Mouse (Mus musculus): ENCODE measurements around the gene Mapkapk2. TPM values are rescaled to one million over a fixed set of nuclear protein-coding genes. Genes with fewer than 3 reads are reported as not detected.

The Mapkapk2 gene
- polyA plus RNA-seq, 1 experiment from 2014 or later, result 10.8 TPM

GRCm38 (mm10) chr1:131051073-131051472, 46.6 kb downstream of the Mapkapk2 start:
- H3K4me1 ChIP-seq (ENCODE audit: control insufficient read depth, low read depth, low read length), result no peaks in the 10 kb centered on the region

GRCm38 (mm10) chr1:131050617-131051016, 47.0 kb downstream of the Mapkapk2 start:
- no peak for ATAC-seq (ENCODE audit: low read depth)
- 60% methylated on average over 5 of the region's 5 CpGs for WGBS (ENCODE audit: insufficient replicate concordance)

More at GRCm38 (mm10) chr1:131051073-131051472, 46.6 kb downstream of the Mapkapk2 start:
- Histone ChIP-seq H3K4me3 (ENCODE audit: low read depth, low read length) (no peak overlapping the region), H3K9me3 (replicated peaks; ENCODE audit: control insufficient read depth, low read length) (no peaks in the 10 kb centered on the region), H3K4me2 (ENCODE audit: low read depth, low read length) (no peak overlapping the region), H3K27me3 (ENCODE audit: control insufficient read depth, insufficient read depth, low read depth, low read length) (no peaks in the 10 kb centered on the region), H3K27ac (ENCODE audit: low read length) (no peak overlapping the region), H3K9ac (ENCODE audit: low read depth, low read length) (no peak overlapping the region), H3K36me3 (ENCODE audit: control insufficient read depth, insufficient read depth) (peaks cover 12% of the 10 kb centered on the region)
- no peak for ATAC-seq (ENCODE audit: low read depth)
- 51% methylated on average over 7 of the region's 7 CpGs for WGBS (ENCODE audit: insufficient replicate concordance)

GRCm38 (mm10) chr1:131050011-131050410, 47.6 kb downstream of the Mapkapk2 start:
- Histone ChIP-seq H3K4me2 (ENCODE audit: low read depth, low read length) (no peak overlapping the region), H3K9ac (ENCODE audit: low read depth, low read length) (no peak overlapping the region), H3K4me1 (ENCODE audit: control insufficient read depth, low read depth, low read length) (no peaks in the 10 kb centered on the region), H3K27me3 (ENCODE audit: control insufficient read depth, insufficient read depth, low read depth, low read length) (no peaks in the 10 kb centered on the region), H3K36me3 (ENCODE audit: control insufficient read depth, insufficient read depth) (peaks cover 8% of the 10 kb centered on the region), H3K9me3 (replicated peaks; ENCODE audit: control insufficient read depth, low read length) (no peaks in the 10 kb centered on the region), H3K27ac (ENCODE audit: low read length) (no peak overlapping the region), H3K4me3 (ENCODE audit: low read depth, low read length) (no peak overlapping the region)
- 67% methylated on average over 5 of the region's 5 CpGs for WGBS (ENCODE audit: insufficient replicate concordance)
- ATAC-seq (ENCODE audit: low read depth), result no peak

More at GRCm38 (mm10) chr1:131050617-131051016, 47.0 kb downstream of the Mapkapk2 start:
- Histone ChIP-seq H3K9me3 (replicated peaks; ENCODE audit: control insufficient read depth, low read length) (no peaks in the 10 kb centered on the region), H3K9ac (ENCODE audit: low read depth, low read length) (no peak overlapping the region), H3K4me2 (ENCODE audit: low read depth, low read length) (no peak overlapping the region), H3K36me3 (ENCODE audit: control insufficient read depth, insufficient read depth) (peaks cover 12% of the 10 kb centered on the region), H3K4me1 (ENCODE audit: control insufficient read depth, low read depth, low read length) (no peaks in the 10 kb centered on the region), H3K27me3 (ENCODE audit: control insufficient read depth, insufficient read depth, low read depth, low read length) (no peaks in the 10 kb centered on the region), H3K27ac (ENCODE audit: low read length) (no peak overlapping the region), H3K4me3 (ENCODE audit: low read depth, low read length) (no peak overlapping the region)

GRCm38 (mm10) chr1:131049361-131049806, 48.2 kb downstream of the Mapkapk2 start:
- 67% methylated on average over 5 of the region's 5 CpGs for WGBS (ENCODE audit: insufficient replicate concordance)
- H3K9ac ChIP-seq (ENCODE audit: low read depth, low read length), result no peak overlapping the region
- no peak overlapping the region for H3K27ac ChIP-seq (ENCODE audit: low read length)

GRCm38 (mm10) chr1:131048946-131049345, 48.7 kb downstream of the Mapkapk2 start:
- H3K9me3 ChIP-seq (replicated peaks; ENCODE audit: control insufficient read depth, low read length), result no peaks in the 10 kb centered on the region
- no peak overlapping the region for H3K4me2 ChIP-seq (ENCODE audit: low read depth, low read length)
- H3K4me1 ChIP-seq (ENCODE audit: control insufficient read depth, low read depth, low read length), result no peaks in the 10 kb centered on the region
- no peaks in the 10 kb centered on the region for H3K27me3 ChIP-seq (ENCODE audit: control insufficient read depth, insufficient read depth, low read depth, low read length)
- no peaks in the 10 kb centered on the region for H3K36me3 ChIP-seq (ENCODE audit: control insufficient read depth, insufficient read depth)
- WGBS (ENCODE audit: insufficient replicate concordance), result 69% methylated on average over 8 of the region's 8 CpGs
- no peak overlapping the region for H3K9ac ChIP-seq (ENCODE audit: low read depth, low read length)
- ATAC-seq (ENCODE audit: low read depth), result no peak
- H3K4me3 ChIP-seq (ENCODE audit: low read depth, low read length), result no peak overlapping the region
- H3K27ac ChIP-seq (ENCODE audit: low read length), result no peak overlapping the region

More at GRCm38 (mm10) chr1:131049361-131049806, 48.2 kb downstream of the Mapkapk2 start:
- Histone ChIP-seq H3K27me3 (ENCODE audit: control insufficient read depth, insufficient read depth, low read depth, low read length) (no peaks in the 10 kb centered on the region), H3K36me3 (ENCODE audit: control insufficient read depth, insufficient read depth) (peaks cover 2% of the 10 kb centered on the region; the same call in 1 of the 2 replicates), H3K9me3 (replicated peaks; ENCODE audit: control insufficient read depth, low read length) (no peaks in the 10 kb centered on the region), H3K4me1 (ENCODE audit: control insufficient read depth, low read depth, low read length) (no peaks in the 10 kb centered on the region), H3K4me2 (ENCODE audit: low read depth, low read length) (no peak overlapping the region), H3K4me3 (ENCODE audit: low read depth, low read length) (no peak overlapping the region)
- no peak for ATAC-seq (ENCODE audit: low read depth)

GRCm38 (mm10) chr1:131048121-131048863, 49.3 kb downstream of the Mapkapk2 start:
- Histone ChIP-seq H3K4me1 (ENCODE audit: control insufficient read depth, low read depth, low read length) (no peaks in the 10 kb centered on the region), H3K9me3 (replicated peaks; ENCODE audit: control insufficient read depth, low read length) (no peaks in the 10 kb centered on the region), H3K9ac (ENCODE audit: low read depth, low read length) (no peak overlapping the region), H3K4me2 (ENCODE audit: low read depth, low read length) (no peak overlapping the region), H3K27me3 (ENCODE audit: control insufficient read depth, insufficient read depth, low read depth, low read length) (no peaks in the 10 kb centered on the region), H3K4me3 (ENCODE audit: low read depth, low read length) (no peak overlapping the region), H3K36me3 (ENCODE audit: control insufficient read depth, insufficient read depth) (no peaks in the 10 kb centered on the region), H3K27ac (ENCODE audit: low read length) (no peak overlapping the region)
- no peak for ATAC-seq (ENCODE audit: low read depth)
- 54% methylated on average over 6 of the region's 6 CpGs for WGBS (ENCODE audit: insufficient replicate concordance)

- Histone ChIP-seq H3K27me3 (ENCODE audit: control insufficient read depth, insufficient read depth, low read depth, low read length) (no peaks in the 10 kb centered on the region), H3K36me3 (ENCODE audit: control insufficient read depth, insufficient read depth) (no peaks in the 10 kb centered on the region), H3K27ac (ENCODE audit: low read length) (no peak overlapping the region), H3K4me3 (ENCODE audit: low read depth, low read length) (no peak overlapping the region), H3K4me1 (ENCODE audit: control insufficient read depth, low read depth, low read length) (no peaks in the 10 kb centered on the region), H3K4me2 (ENCODE audit: low read depth, low read length) (no peak overlapping the region), H3K9me3 (replicated peaks; ENCODE audit: control insufficient read depth, low read length) (no peaks in the 10 kb centered on the region), H3K9ac (ENCODE audit: low read depth, low read length) (no peak overlapping the region)
- 69% methylated on average over 10 of the region's 10 CpGs for WGBS (ENCODE audit: insufficient replicate concordance)
- no peak for ATAC-seq (ENCODE audit: low read depth)
Observed at GRCm38 (mm10) chr1:131046607-131047006, 51.0 kb downstream of the Mapkapk2 start.

- WGBS (ENCODE audit: insufficient replicate concordance), result 61% methylated on average over 2 of the region's 2 CpGs
- Histone ChIP-seq H3K4me2 (ENCODE audit: low read depth, low read length) (no peak overlapping the region), H3K9ac (ENCODE audit: low read depth, low read length) (no peak overlapping the region), H3K4me3 (ENCODE audit: low read depth, low read length) (no peak overlapping the region), H3K9me3 (replicated peaks; ENCODE audit: control insufficient read depth, low read length) (no peaks in the 10 kb centered on the region), H3K27me3 (ENCODE audit: control insufficient read depth, insufficient read depth, low read depth, low read length) (no peaks in the 10 kb centered on the region), H3K36me3 (ENCODE audit: control insufficient read depth, insufficient read depth) (no peaks in the 10 kb centered on the region), H3K4me1 (ENCODE audit: control insufficient read depth, low read depth, low read length) (no peaks in the 10 kb centered on the region), H3K27ac (ENCODE audit: low read length) (no peak overlapping the region)
- ATAC-seq (ENCODE audit: low read depth), result no peak
Observed at GRCm38 (mm10) chr1:131045723-131046355, 51.8 kb downstream of the Mapkapk2 start.

- 65% methylated on average over 4 of the region's 4 CpGs for WGBS (ENCODE audit: insufficient replicate concordance)
- Histone ChIP-seq H3K4me2 (ENCODE audit: low read depth, low read length) (no peak overlapping the region), H3K9ac (ENCODE audit: low read depth, low read length) (no peak overlapping the region), H3K27me3 (ENCODE audit: control insufficient read depth, insufficient read depth, low read depth, low read length) (no peaks in the 10 kb centered on the region), H3K9me3 (replicated peaks; ENCODE audit: control insufficient read depth, low read length) (no peaks in the 10 kb centered on the region), H3K36me3 (ENCODE audit: control insufficient read depth, insufficient read depth) (no peaks in the 10 kb centered on the region), H3K4me1 (ENCODE audit: control insufficient read depth, low read depth, low read length) (no peaks in the 10 kb centered on the region), H3K4me3 (ENCODE audit: low read depth, low read length) (no peak overlapping the region), H3K27ac (ENCODE audit: low read length) (no peak overlapping the region)
- no peak for ATAC-seq (ENCODE audit: low read depth)
Observed at GRCm38 (mm10) chr1:131043636-131044035, 54.0 kb downstream of the Mapkapk2 start.

Measured in liver, embryonic 16.5 days (tissue).